Mouse (Mus musculus) hindbrain, embryonic 11.5 days (tissue): ENCODE data around the gene Lgals2. TPM values are rescaled to one million over a fixed set of nuclear protein-coding genes. Genes with fewer than 3 reads are reported as not detected.

Experiments
- ATAC-seq: fragments of 200-750 bp; cut with Nextera tagmentation; 2 replicates; pipeline ENCODE4 v1.8.0; 2017; ENCODE audit warnings: mild to moderate bottlenecking, moderate TSS enrichment, moderate library complexity; ENCODE audit not compliant: low FRiP score
- DNase-seq: peaks from one replicate; pipeline ENCODE4 v3.0.0-alpha.2; 2015; ENCODE audit warnings: low spot score
- H3K27ac ChIP-seq: fragments of 300-500 bp; sonication (generic); 2 replicates; pipeline ENCODE4 v1.5.1; 2014; ENCODE audit warnings: mild to moderate bottlenecking, low read depth, low read length
- H3K27me3 ChIP-seq: fragments of 300-500 bp; sonication (generic); 2 replicates; pipeline ENCODE4 v1.6.1; 2014; ENCODE audit warnings: mild to moderate bottlenecking, low read length, moderate library complexity, mixed read lengths; ENCODE audit not compliant: control insufficient read depth, insufficient read depth
- H3K36me3 ChIP-seq: fragments of 300-500 bp; sonication (generic); 2 replicates; pipeline ENCODE4 v1.6.1; 2014; ENCODE audit warnings: mild to moderate bottlenecking, low read length, moderate library complexity, mixed read lengths; ENCODE audit not compliant: control insufficient read depth, insufficient read depth
- H3K4me1 ChIP-seq: fragments of 300-500 bp; sonication (generic); replicated peaks from 2 replicates; pipeline ENCODE4 v1.6.1; 2014; ENCODE audit warnings: low read length, mixed read lengths; ENCODE audit not compliant: control insufficient read depth, insufficient read depth
- H3K4me2 ChIP-seq: fragments of 300-500 bp; sonication (generic); replicated peaks from 2 replicates; pipeline ENCODE4 v1.6.1; 2014; ENCODE audit warnings: mild to moderate bottlenecking, low read depth, low read length
- H3K4me3 ChIP-seq: fragments of 300-500 bp; sonication (generic); 2 replicates; pipeline ENCODE4 v1.5.1; 2014; ENCODE audit warnings: low read depth, low read length
- H3K9ac ChIP-seq: fragments of 300-500 bp; sonication (generic); 2 replicates; pipeline ENCODE4 v1.6.1; 2014; ENCODE audit warnings: low read depth, low read length
- H3K9me3 ChIP-seq: fragments of 300-500 bp; sonication (generic); 2 replicates; pipeline ENCODE4 v1.6.1; 2016; ENCODE audit warnings: low read length; ENCODE audit not compliant: control insufficient read depth
- WGBS: fragments of 180-500 bp; shearing (Covaris S2); extraction: QIAGEN DNeasy Blood & Tissue Kit; methylation state at CpG from one replicate; pipeline ENCODE4 v1.1.7; 2014; 5-methylcytosine and 5-hydroxymethylcytosine counted together
- polyA plus RNA-seq: library from polyadenylated mRNA; unstranded; fragments of >200 nt; fragmentation: Nextera tagmentation; extraction: Ambion mirVana; gene quantifications from 2 replicates; pipeline ENCODE4 v1.2.1, GENCODE M21; 2014

Lgals2 gene
- polyA plus RNA-seq, 1 experiment from 2014 or later, result not detected

GRCm38 (mm10) chr15:78828315-78828714, 27.0 kb downstream of the Lgals2 start:
- DNase-seq (no peak), ATAC-seq (no peak)
- peaks cover 7% of the 10 kb centered on the region; the same call in 1 of the 2 replicates for H3K4me1 ChIP-seq
- no peaks in the 10 kb centered on the region for H3K9me3 ChIP-seq
- no peaks in the 10 kb centered on the region for H3K36me3 ChIP-seq
- H3K4me2 ChIP-seq, result no peak overlapping the region
- no peak overlapping the region for H3K27ac ChIP-seq
- H3K9ac ChIP-seq, result no peak overlapping the region
- no peak overlapping the region for H3K4me3 ChIP-seq
- 24% methylated on average over 5 of the region's 5 CpGs for WGBS
- no peaks in the 10 kb centered on the region; the same call in 1 of the 2 replicates for H3K27me3 ChIP-seq

GRCm38 (mm10) chr15:78826213-78827204, 28.8 kb downstream of the Lgals2 start:
- Histone ChIP-seq H3K27ac (no peak overlapping the region), H3K4me2 (no peak overlapping the region), H3K4me3 (no peak overlapping the region), H3K9me3 (no peaks in the 10 kb centered on the region), H3K36me3 (no peaks in the 10 kb centered on the region), H3K27me3 (no peaks in the 10 kb centered on the region; the same call in 1 of the 2 replicates), H3K9ac (no peak overlapping the region), H3K4me1 (no peaks in the 10 kb centered on the region)
- ATAC-seq (peak; percentile 59; the same call in 1 of the 2 replicates), DNase-seq (peak; percentile 87)
- WGBS, result 24% methylated on average over 27 of the region's 28 CpGs

- DNase-seq (no peak), ATAC-seq (no peak)
- Histone ChIP-seq H3K4me1 (no peaks in the 10 kb centered on the region), H3K4me2 (no peak overlapping the region), H3K9me3 (no peaks in the 10 kb centered on the region), H3K27ac (no peak overlapping the region), H3K4me3 (no peak overlapping the region), H3K27me3 (0 out of 2 replicates have a peak, but pooled peaks cover 2% of the 10 kb centered on the region), H3K9ac (no peak overlapping the region), H3K36me3 (no peaks in the 10 kb centered on the region)
- 71% methylated on average over 6 of the region's 6 CpGs for WGBS
Measured at GRCm38 (mm10) chr15:78816074-78816391, 39.3 kb downstream of the Lgals2 start.

- no peak for ATAC-seq
- H3K4me3 ChIP-seq, result no peak overlapping the region
- no peak overlapping the region for H3K27ac ChIP-seq
- no peaks in the 10 kb centered on the region for H3K4me1 ChIP-seq
- DNase-seq, result no peak
- H3K4me2 ChIP-seq, result no peak overlapping the region
- 0 out of 2 replicates have a peak, but pooled peaks cover 2% of the 10 kb centered on the region for H3K27me3 ChIP-seq
- no peak overlapping the region for H3K9ac ChIP-seq
- no peaks in the 10 kb centered on the region for H3K9me3 ChIP-seq
- 67% methylated on average over 11 of the region's 11 CpGs for WGBS
- H3K36me3 ChIP-seq, result no peaks in the 10 kb centered on the region
Measured at GRCm38 (mm10) chr15:78815314-78816073, 39.8 kb downstream of the Lgals2 start.

- no peak overlapping the region for H3K4me3 ChIP-seq
- no peaks in the 10 kb centered on the region for H3K27me3 ChIP-seq
- no peak overlapping the region for H3K9ac ChIP-seq
- DNase-seq (no peak), ATAC-seq (no peak)
- no peaks in the 10 kb centered on the region for H3K36me3 ChIP-seq
- no peak overlapping the region for H3K4me2 ChIP-seq
- H3K27ac ChIP-seq, result no peak overlapping the region
- no peaks in the 10 kb centered on the region for H3K9me3 ChIP-seq
- H3K4me1 ChIP-seq, result no peaks in the 10 kb centered on the region
- 84% methylated on average over 4 of the region's 4 CpGs for WGBS
Measured at GRCm38 (mm10) chr15:78813603-78814002, 41.7 kb downstream of the Lgals2 start.

GRCm38 (mm10) chr15:78810146-78810545, 45.2 kb downstream of the Lgals2 start:
- DNase-seq, result no peak
- Histone ChIP-seq H3K4me1 (no peaks in the 10 kb centered on the region), H3K27me3 (no peaks in the 10 kb centered on the region), H3K4me3 (no peak overlapping the region), H3K9me3 (no peaks in the 10 kb centered on the region), H3K4me2 (no peak overlapping the region), H3K27ac (no peak overlapping the region), H3K36me3 (no peaks in the 10 kb centered on the region), H3K9ac (no peak overlapping the region)
- no peak for ATAC-seq
- 82% methylated on average over 9 of the region's 9 CpGs for WGBS

GRCm38 (mm10) chr15:78809739-78810138, 45.6 kb downstream of the Lgals2 start:
- no peaks in the 10 kb centered on the region for H3K9me3 ChIP-seq
- H3K27ac ChIP-seq, result no peak overlapping the region
- no peak for DNase-seq
- no peaks in the 10 kb centered on the region for H3K36me3 ChIP-seq
- no peaks in the 10 kb centered on the region for H3K27me3 ChIP-seq
- no peak overlapping the region for H3K9ac ChIP-seq
- H3K4me3 ChIP-seq, result no peak overlapping the region
- no peaks in the 10 kb centered on the region for H3K4me1 ChIP-seq
- no peak overlapping the region for H3K4me2 ChIP-seq
- 67% methylated on average over 9 of the region's 9 CpGs for WGBS
- ATAC-seq, result no peak

GRCm38 (mm10) chr15:78808980-78809379, 46.3 kb downstream of the Lgals2 start:
- Histone ChIP-seq H3K36me3 (no peaks in the 10 kb centered on the region), H3K4me2 (no peak overlapping the region), H3K4me1 (no peaks in the 10 kb centered on the region), H3K4me3 (no peak overlapping the region), H3K9ac (no peak overlapping the region), H3K27ac (no peak overlapping the region), H3K27me3 (peaks cover 2% of the 10 kb centered on the region), H3K9me3 (no peaks in the 10 kb centered on the region)
- DNase-seq (no peak), ATAC-seq (no peak)
- 75% methylated on average over 2 of the region's 2 CpGs for WGBS
